Mouse (Mus musculus) monocyte, adult 2 months (primary cell): ENCODE measurements around the gene Socs7.

ENCODE experiments used
- DNase-seq, 2 experiments: peaks; one replicate each; pipeline ENCODE4 v3.0.0; 2022; ENCODE audit warnings: low spot score in 2 of 2, low read depth in 1 of 2

Socs7 gene

GRCm38 (mm10) chr11:97343175-97343574 lies 19.2 kb upstream of the Socs7 start:
- DNase-seq, result no peak

- peak in 1 of 2 experiments; percentile 8 for DNase-seq
These were observed 18.7 kb upstream of the Socs7 start for GRCm38 (mm10) chr11:97343619-97344018.

- no peak for DNase-seq
These were observed 16.9 kb upstream of the Socs7 start for GRCm38 (mm10) chr11:97345446-97345845.

- DNase-seq, result no peak
These were observed 16.0 kb upstream of the Socs7 start for GRCm38 (mm10) chr11:97346383-97346782.

GRCm38 (mm10) chr11:97347291-97347690 lies 15.1 kb upstream of the Socs7 start:
- DNase-seq, result no peak

GRCm38 (mm10) chr11:97350035-97350434 lies 12.3 kb upstream of the Socs7 start:
- no peak for DNase-seq

- no peak for DNase-seq
These were observed 10.2 kb upstream of the Socs7 start, which contains the start of gene Gpr179 for GRCm38 (mm10) chr11:97352027-97352684. TSS of gene Gpr179 (minus strand) at chr11:97352077.

- DNase-seq, result no peak
These were observed 9.3 kb upstream of the Socs7 start for GRCm38 (mm10) chr11:97352935-97353597.

GRCm38 (mm10) chr11:97354646-97355045 lies 7.7 kb upstream of the Socs7 start:
- DNase-seq, result no peak

- DNase-seq, result no peak
These were observed 7.1 kb upstream of the Socs7 start for GRCm38 (mm10) chr11:97355247-97355646.

GRCm38 (mm10) chr11:97357663-97358062 lies 4.7 kb upstream of the Socs7 start:
- DNase-seq, result peak in 1 of 2 experiments; percentile 57

GRCm38 (mm10) chr11:97362649-97362942 lies 245 bp downstream of the Socs7 start:
- peak in 1 of 2 experiments; percentile 6 for DNase-seq

- DNase-seq, result peak in 1 of 2 experiments; percentile 3
These were observed 742 bp downstream of the Socs7 start for GRCm38 (mm10) chr11:97362943-97363643.

- no peak for DNase-seq
These were observed 1.3 kb downstream of the Socs7 start for GRCm38 (mm10) chr11:97363644-97363995.

GRCm38 (mm10) chr11:97365556-97365955 lies 3.2 kb downstream of the Socs7 start:
- DNase-seq, result no peak

- DNase-seq, result no peak
These were observed 6.2 kb downstream of the Socs7 start for GRCm38 (mm10) chr11:97368501-97368900.

- no peak for DNase-seq
These were observed 8.2 kb downstream of the Socs7 start for GRCm38 (mm10) chr11:97370329-97371091.

- DNase-seq, result no peak
These were observed 10.0 kb downstream of the Socs7 start for GRCm38 (mm10) chr11:97372159-97372864.

- no peak for DNase-seq
These were observed 11.1 kb downstream of the Socs7 start for GRCm38 (mm10) chr11:97373402-97373801.

- DNase-seq, result no peak
These were observed 17.7 kb downstream of the Socs7 start for GRCm38 (mm10) chr11:97380036-97380435.

- no peak for DNase-seq
These were observed 20.7 kb downstream of the Socs7 start for GRCm38 (mm10) chr11:97383017-97383416.
